Mouse (Mus musculus) liver, adult 2 months (tissue): ENCODE measurements around the gene Atp6v1g2. TPM values are rescaled to one million over a fixed set of nuclear protein-coding genes. Genes with fewer than 3 reads are reported as not detected.

Source experiments
- DNase-seq: peaks from one replicate; pipeline ENCODE4 v3.0.0-alpha.2; 2011; ENCODE audit warnings: low read depth, low spot score; ENCODE audit errors: extremely low read depth
- H3K27ac ChIP-seq: fragments of 200-500 bp; replicated peaks from 2 replicates; pipeline ENCODE4 v1.5.1; 2012; ENCODE audit warnings: low read depth, mild to moderate bottlenecking, control low read depth, inconsistent platforms, low read length; ENCODE audit not compliant: insufficient read depth
- H3K27me3 ChIP-seq: fragments of 200-500 bp; 2 replicates; pipeline ENCODE4 v1.6.1; 2012; ENCODE audit warnings: mild to moderate bottlenecking, moderate library complexity, low read length, inconsistent platforms; ENCODE audit not compliant: control insufficient read depth, insufficient read depth
- H3K36me3 ChIP-seq: fragments of 200-500 bp; 2 replicates; pipeline ENCODE4 v1.6.1; 2012; ENCODE audit warnings: low read length, inconsistent platforms; ENCODE audit not compliant: control insufficient read depth, insufficient read depth
- H3K4me1 ChIP-seq: fragments of 200-500 bp; 2 replicates; pipeline ENCODE4 v1.6.1; 2011; ENCODE audit warnings: low read length; ENCODE audit not compliant: control insufficient read depth, insufficient read depth
- H3K4me3 ChIP-seq: fragments of 200-500 bp; 2 replicates; pipeline ENCODE4 v1.5.1; 2011; ENCODE audit warnings: low read depth, mild to moderate bottlenecking, control low read depth, low read length, moderate library complexity; ENCODE audit not compliant: insufficient read depth
- H3K79me2 ChIP-seq: fragments of 200-500 bp; 2 replicates; pipeline ENCODE4 v1.6.1; 2012; ENCODE audit warnings: inconsistent platforms, mild to moderate bottlenecking, low read length, moderate library complexity; ENCODE audit not compliant: control insufficient read depth, insufficient read depth
- H3K9ac ChIP-seq: fragments of 200-500 bp; 2 replicates; pipeline ENCODE4 v1.6.1; 2012; ENCODE audit warnings: low read depth, mild to moderate bottlenecking, control low read depth, inconsistent platforms, low read length
- CTCF ChIP-seq: fragments of 200-500 bp; IDR thresholded peaks from 2 replicates; pipeline ENCODE4 v1.5.1; 2011; ENCODE audit warnings: low read depth, low read length, control low read depth
- POLR2A ChIP-seq: fragments of 200-500 bp; IDR thresholded peaks from 2 replicates; pipeline ENCODE4 v1.6.1; 2011; ENCODE audit warnings: low read length, control low read depth; ENCODE audit not compliant: insufficient read depth; ENCODE audit errors: extremely low read depth
- WGBS: fragments of 180-500 bp; shearing (Covaris S2); methylation state at CpG from one replicate; pipeline ENCODE4 v1.1.7; 2018; 5-methylcytosine and 5-hydroxymethylcytosine counted together
- polyA plus RNA-seq: library from polyadenylated mRNA; depleted of rRNA; stranded (reverse); fragments of >200 nt; gene quantifications from 2 replicates; pipeline ENCODE4 v1.2.3, GENCODE M21; 2012
- total RNA-seq: library from RNA; depleted of rRNA; stranded (reverse); fragments of >200 nt; gene quantifications from 2 replicates; pipeline ENCODE4 v1.2.3, GENCODE M21; 2014

The Atp6v1g2 gene
- total and polyA plus RNA-seq, 2 experiments = 0.28 to 1.6 TPM

DNA sequence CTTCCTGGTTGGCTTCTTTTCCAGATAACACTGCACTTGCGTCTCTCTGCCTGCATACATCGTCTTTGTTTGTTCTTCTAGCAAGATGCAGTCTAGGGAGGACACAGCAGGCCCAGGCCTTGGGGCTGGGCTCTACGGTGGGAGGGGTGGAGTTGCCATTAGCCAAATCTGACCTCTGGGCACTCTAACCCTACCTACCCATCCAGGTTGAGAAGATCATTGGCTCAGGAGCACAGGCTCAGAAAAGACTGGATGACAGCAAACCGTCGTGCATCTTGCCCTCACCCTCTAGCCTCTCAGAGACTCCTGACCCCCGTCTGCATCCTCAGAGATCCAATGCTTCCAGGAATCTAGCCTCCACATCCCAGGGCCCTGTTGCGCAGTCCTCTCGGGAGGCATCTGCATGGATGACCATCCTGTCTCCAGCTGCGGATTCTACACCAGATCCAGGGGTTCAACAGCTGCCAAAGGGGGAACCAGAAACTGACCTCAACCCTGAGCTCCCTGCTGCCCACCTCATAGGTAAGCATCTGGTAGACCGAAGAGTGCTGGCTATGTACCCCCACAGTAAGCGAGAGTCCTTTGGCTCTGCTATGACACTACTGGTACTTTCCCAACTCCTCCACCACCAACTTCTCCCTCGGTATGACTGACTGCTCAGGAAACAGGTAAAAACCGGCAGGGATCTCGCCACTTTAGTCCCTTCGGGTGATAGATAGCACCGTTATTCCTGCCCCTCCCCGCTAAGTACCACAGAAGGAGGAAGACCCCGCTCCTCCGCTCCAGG is 38.4 kb upstream of the Atp6v1g2 start:
- Histone ChIP-seq H3K27me3 (peaks cover 8% of the 10 kb centered on the region; the same call in 1 of the 2 replicates), H3K36me3 (no peaks in the 10 kb centered on the region), H3K79me2 (no peaks in the 10 kb centered on the region), H3K4me3 (peak overlapping the region; percentile 69), H3K4me1 (peaks cover 3% of the 10 kb centered on the region; the same call in 1 of the 2 replicates), H3K27ac (no peak overlapping the region), H3K9ac (peak overlapping the region; percentile 19; the same call in 1 of the 2 replicates)
- TF ChIP-seq CTCF (no peak), POLR2A (no peak)
- WGBS = 46% methylated on average over 19 of the region's 19 CpGs
- DNase-seq = no peak

DNA sequence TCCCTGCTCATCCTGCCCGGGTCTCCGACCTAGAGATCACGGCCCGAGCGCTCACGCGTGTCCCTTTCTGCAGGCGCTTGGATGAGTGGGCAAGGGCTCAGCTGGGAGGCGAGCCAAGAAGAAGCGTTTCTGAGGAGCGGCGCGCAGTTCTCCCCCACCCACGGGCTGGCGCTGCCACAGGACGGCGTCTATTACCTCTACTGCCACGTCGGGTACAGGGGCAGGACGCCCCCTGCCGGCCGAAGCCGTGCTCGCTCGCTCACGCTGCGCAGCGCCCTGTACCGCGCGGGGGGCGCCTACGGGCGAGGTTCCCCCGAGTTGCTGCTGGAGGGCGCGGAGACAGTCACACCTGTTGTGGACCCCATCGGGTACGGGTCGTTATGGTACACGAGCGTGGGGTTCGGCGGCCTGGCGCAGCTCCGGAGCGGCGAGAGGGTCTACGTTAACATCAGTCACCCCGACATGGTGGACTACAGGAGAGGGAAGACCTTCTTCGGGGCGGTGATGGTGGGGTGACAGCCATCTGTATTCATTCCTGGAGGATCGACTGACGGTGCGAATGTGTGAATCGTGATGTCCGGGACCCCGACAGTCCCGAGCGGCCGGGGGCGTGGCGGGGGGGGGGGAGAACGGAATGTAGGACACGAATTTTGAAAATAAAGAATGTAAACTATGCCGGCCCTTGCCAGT is 37.7 kb upstream of the Atp6v1g2 start:
- TF ChIP-seq CTCF = peak; percentile 92
- 0 out of 2 replicates have a peak, but pooled peaks have one; percentile 6 for TF ChIP-seq POLR2A
- Histone ChIP-seq H3K4me3 (peak overlapping the region; percentile 69), H3K36me3 (no peaks in the 10 kb centered on the region), H3K4me1 (peaks cover 3% of the 10 kb centered on the region; the same call in 1 of the 2 replicates), H3K27ac (no peak overlapping the region), H3K27me3 (peaks cover 8% of the 10 kb centered on the region; the same call in 1 of the 2 replicates), H3K79me2 (no peaks in the 10 kb centered on the region), H3K9ac (peak overlapping the region; percentile 68)
- no peak for DNase-seq
- WGBS = 3% methylated on average over 66 of the region's 66 CpGs

DNA sequence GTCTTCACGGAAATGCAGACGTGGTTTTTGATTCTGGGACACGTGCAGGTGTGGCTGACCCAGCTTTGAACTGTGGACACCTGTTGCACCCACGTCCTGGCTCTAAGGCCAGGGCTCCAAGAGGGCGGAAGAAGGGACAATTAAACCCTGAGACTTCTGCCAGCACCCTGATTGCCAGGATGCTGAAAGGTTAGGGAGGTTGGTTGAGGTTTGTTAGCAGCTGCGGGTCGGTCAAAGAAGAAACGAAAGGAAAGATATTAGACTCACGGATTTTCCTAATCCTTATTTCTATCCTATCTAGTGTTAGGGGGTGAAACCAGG is 37.2 kb upstream of the Atp6v1g2 start:
- no peaks in the 10 kb centered on the region for H3K36me3 ChIP-seq
- 34% methylated on average over 9 of the region's 9 CpGs for WGBS
- H3K4me3 ChIP-seq = peak overlapping the region; percentile 69; the same call in 1 of the 2 replicates
- H3K9ac ChIP-seq = no peak overlapping the region
- H3K4me1 ChIP-seq = peaks cover 3% of the 10 kb centered on the region; the same call in 1 of the 2 replicates
- peaks cover 8% of the 10 kb centered on the region; the same call in 1 of the 2 replicates for H3K27me3 ChIP-seq
- no peak overlapping the region for H3K27ac ChIP-seq
- H3K79me2 ChIP-seq = no peaks in the 10 kb centered on the region
- TF ChIP-seq CTCF = no peak
- TF ChIP-seq POLR2A = no peak
- DNase-seq = no peak

DNA sequence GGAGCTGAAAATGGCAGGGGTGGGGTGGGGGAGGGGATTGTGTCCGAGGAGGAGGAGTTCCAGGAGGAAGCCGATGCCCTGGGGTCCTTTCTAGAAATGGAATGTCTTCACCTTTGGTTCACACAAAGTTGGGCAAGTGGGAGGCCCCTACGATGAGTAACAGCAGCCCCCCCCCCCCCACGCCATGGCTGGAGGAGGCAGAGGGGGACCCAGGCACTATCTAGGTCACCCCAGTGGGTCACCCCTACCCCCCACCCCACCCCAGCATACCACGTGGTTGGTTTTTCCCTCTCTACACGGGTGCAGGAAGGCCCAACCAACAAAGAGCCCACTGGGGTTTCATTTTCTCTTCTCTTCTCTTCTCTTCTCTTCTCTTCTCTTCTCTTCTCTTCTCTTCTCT is 36.3 kb upstream of the Atp6v1g2 start:
- H3K27me3 ChIP-seq = peaks cover 8% of the 10 kb centered on the region; the same call in 1 of the 2 replicates
- no peaks in the 10 kb centered on the region for H3K79me2 ChIP-seq
- WGBS = 44% methylated on average over 6 of the region's 6 CpGs
- peaks cover 3% of the 10 kb centered on the region; the same call in 1 of the 2 replicates for H3K4me1 ChIP-seq
- no peak for DNase-seq
- no peak overlapping the region for H3K27ac ChIP-seq
- H3K36me3 ChIP-seq = no peaks in the 10 kb centered on the region
- H3K4me3 ChIP-seq = no peak overlapping the region
- TF ChIP-seq CTCF (no peak), POLR2A (no peak)
- no peak overlapping the region for H3K9ac ChIP-seq

DNA sequence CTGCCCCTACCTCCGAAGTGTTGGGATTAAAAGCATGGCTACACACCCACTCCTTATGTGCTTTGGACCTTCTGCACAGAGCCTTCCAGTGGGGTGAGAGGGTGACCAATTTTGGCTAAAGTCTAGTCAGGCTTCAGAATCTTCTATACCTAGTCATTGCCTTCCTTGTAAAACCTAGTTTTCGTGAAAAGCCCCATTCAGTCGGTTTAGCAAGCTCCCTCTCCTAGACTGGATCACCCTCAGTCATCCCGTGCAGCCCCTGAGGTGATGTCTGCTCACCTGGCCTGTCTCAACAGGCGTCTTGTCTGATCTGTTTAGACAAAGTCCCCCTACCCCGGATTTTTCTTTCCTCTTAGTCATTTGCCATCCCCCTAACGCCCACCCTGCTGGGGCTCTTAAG is 35.4 kb upstream of the Atp6v1g2 start:
- Histone ChIP-seq H3K4me1 (peaks cover 3% of the 10 kb centered on the region; the same call in 1 of the 2 replicates), H3K79me2 (no peaks in the 10 kb centered on the region), H3K27me3 (peaks cover 8% of the 10 kb centered on the region; the same call in 1 of the 2 replicates), H3K4me3 (no peak overlapping the region), H3K36me3 (no peaks in the 10 kb centered on the region), H3K27ac (no peak overlapping the region), H3K9ac (no peak overlapping the region)
- no peak for TF ChIP-seq CTCF
- TF ChIP-seq POLR2A = no peak
- no peak for DNase-seq
- WGBS = 66% methylated on average over 7 of the region's 7 CpGs
